In the genomic region with DNA sequence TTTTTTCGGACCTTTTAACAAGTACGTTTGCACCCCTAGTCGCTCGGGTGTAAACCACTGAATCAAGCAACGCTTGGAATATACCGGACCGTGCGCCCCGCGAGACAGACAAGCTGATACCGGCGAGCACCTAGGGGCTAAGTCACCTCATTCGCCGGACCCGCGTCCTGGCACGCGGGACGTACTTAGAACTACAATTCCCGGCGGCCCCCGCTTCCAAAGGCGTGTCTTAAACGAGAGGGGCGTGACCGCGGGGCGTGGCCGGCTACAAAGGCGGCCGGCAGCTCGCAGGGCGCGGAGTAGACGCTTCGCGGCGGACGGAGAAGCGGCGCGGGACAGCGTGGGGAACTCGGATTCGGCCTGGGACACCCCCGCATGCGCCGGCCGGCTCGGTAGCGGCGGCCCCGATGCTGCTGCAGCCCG, we compare ENCODE assay signal across 1 mouse cellular context.
TF ChIP-seq lines count a peak whose summit lies in the region.

No protein-coding gene starts in this region.

TF ChIP-seq in MEL, 35 proteins besides CTCF, POLR2A, EP300 and RAD21 (continued from another document):
- TF ChIP-seq NRF1 (IDR thresholded peaks at IDR 0.05; ENCODE audit: insufficient read depth, low read depth, low read length, poor library complexity, severe bottlenecking) (no peak), ZKSCAN1 (IDR thresholded peaks at IDR 0.05; ENCODE audit: low read depth, low read length) (no peak), MXI1 (IDR thresholded peaks at IDR 0.05; ENCODE audit: low read depth, low read length) (peak; percentile 73; the same call in 1 of the 2 replicates), POLR2AphosphoS2 (IDR thresholded peaks at IDR 0.05; ENCODE audit: low read length) (peak; percentile 89), MAX (IDR thresholded peaks at IDR 0.05; ENCODE audit: low read length) (0 out of 2 replicates have a peak, but pooled peaks have one; percentile 48), MEF2A (IDR thresholded peaks at IDR 0.05; ENCODE audit: extremely low read depth, insufficient replicate concordance, low read depth, low read length, poor library complexity, severe bottlenecking) (no peak), BHLHE40 (IDR thresholded peaks at IDR 0.05; ENCODE audit: borderline replicate concordance, low read depth, low read length) (peak; percentile 66), SIN3A (IDR thresholded peaks at IDR 0.05; ENCODE audit: low read length) (0 out of 2 replicates have a peak, but pooled peaks have one; percentile 25), ZC3H11A (IDR thresholded peaks at IDR 0.05; ENCODE audit: low read depth, low read length) (no peak), POLR2AphosphoS5 (IDR thresholded peaks at IDR 0.05; ENCODE audit: borderline replicate concordance, low read depth, low read length) (peak; percentile 95)
